In the genomic region with DNA sequence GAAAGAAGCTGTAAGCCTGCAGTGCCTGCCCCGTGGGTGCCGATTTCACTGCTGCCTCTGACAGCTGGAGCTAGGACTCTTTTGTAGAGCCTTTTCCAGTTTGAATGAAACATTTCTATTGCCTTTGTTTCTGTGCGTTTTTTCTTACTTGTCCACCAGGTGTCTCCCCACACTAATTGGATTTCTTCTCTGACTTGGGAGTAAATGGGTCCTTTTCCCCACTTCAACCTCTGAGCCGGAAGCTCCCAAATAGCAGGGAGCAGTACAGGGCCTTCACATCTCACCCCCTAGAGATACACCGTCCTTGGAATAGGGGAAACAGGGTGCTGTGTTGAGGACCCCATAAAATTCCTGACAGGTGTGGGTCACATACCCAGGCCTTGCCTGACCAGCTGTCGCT, we compare ENCODE assay signal across 8 mouse cellular contexts. TPM values are rescaled to one million over a fixed set of nuclear protein-coding genes. Genes with fewer than 3 reads are reported as not detected.
DNase-seq lines count a peak whose midpoint lies in the region; ATAC-seq and TF ChIP-seq lines count a peak whose summit lies in the region.

No protein-coding gene starts in this region.

- H3K27ac ChIP-seq in forebrain, embryonic 16.5 days (ENCODE audit: low read length), result peak overlapping the region; percentile 53
- H3K27ac ChIP-seq in limb, embryonic 14.5 days (replicated peaks; ENCODE audit: low read depth, low read length), result peak overlapping the region; percentile 52; the same call in 1 of the 2 replicates
- H3K27ac ChIP-seq in stomach, postnatal 0 days (replicated peaks), result peak overlapping the region; percentile 76

- no peak overlapping the region for H3K4me3 ChIP-seq in E14TG2a.4 (replicated peaks; ENCODE audit: low read length)
- H3K4me3 ChIP-seq in forebrain, embryonic 16.5 days (replicated peaks; ENCODE audit: low read length), result no peak overlapping the region
- no peak overlapping the region for H3K4me3 ChIP-seq in limb, embryonic 14.5 days (replicated peaks; ENCODE audit: low read length)
- no peak overlapping the region for H3K4me3 ChIP-seq in stomach, postnatal 0 days (ENCODE audit: low read depth, low read length)

- peak; percentile 59 for DNase-seq in CD4-positive, CD25-positive, alpha-beta regulatory T cell, adult 2 months (ENCODE audit: low read depth, low spot score)
- DNase-seq in limb, embryonic 14.5 days (ENCODE audit: low spot score), result peak; percentile 60
- no peak for DNase-seq in stomach, postnatal 0 days (ENCODE audit: low spot score)
- no peak for DNase-seq in left cerebral cortex, postnatal 10 days (ENCODE audit: extremely low spot score in 1 of 2, low spot score in 2 of 2)
- DNase-seq in natural killer cell, adult 2 months (ENCODE audit: low spot score in 2 of 2), result no peak

- no peak overlapping the region for H3K4me2 ChIP-seq in forebrain, embryonic 16.5 days (ENCODE audit: low read length)
- no peak overlapping the region for H3K4me2 ChIP-seq in limb, embryonic 14.5 days (replicated peaks; ENCODE audit: low read depth, low read length, severe bottlenecking)
- no peak overlapping the region for H3K4me2 ChIP-seq in stomach, postnatal 0 days (replicated peaks; ENCODE audit: low read depth)

- peaks cover 58% of the 10 kb centered on the region for H3K36me3 ChIP-seq in E14TG2a.4 (ENCODE audit: insufficient read depth, low read length)
- H3K36me3 ChIP-seq in forebrain, embryonic 16.5 days (ENCODE audit: control insufficient read depth, insufficient read depth), result peaks cover 12% of the 10 kb centered on the region
- peaks cover 26% of the 10 kb centered on the region for H3K36me3 ChIP-seq in limb, embryonic 14.5 days (ENCODE audit: control insufficient read depth, insufficient read depth, low read length)
- H3K36me3 ChIP-seq in stomach, postnatal 0 days (ENCODE audit: control insufficient read depth, insufficient read depth, low read length), result peaks cover 3% of the 10 kb centered on the region; the same call in 1 of the 2 replicates

- H3K4me1 ChIP-seq in E14TG2a.4 (replicated peaks; ENCODE audit: low read depth, low read length), result peaks cover 85% of the 10 kb centered on the region
- peaks cover 33% of the 10 kb centered on the region for H3K4me1 ChIP-seq in forebrain, embryonic 16.5 days (replicated peaks; ENCODE audit: control insufficient read depth, insufficient read depth, low read length)
- peaks cover 26% of the 10 kb centered on the region for H3K4me1 ChIP-seq in limb, embryonic 14.5 days (ENCODE audit: control insufficient read depth, insufficient read depth, low read length)
- peaks cover 5% of the 10 kb centered on the region; the same call in 1 of the 2 replicates for H3K4me1 ChIP-seq in stomach, postnatal 0 days (replicated peaks; ENCODE audit: control insufficient read depth, insufficient read depth)

- TF ChIP-seq EP300 in stomach, postnatal 0 days (optimal IDR thresholded peaks at IDR 0.05), result no peak

- H3K9me3 ChIP-seq in E14TG2a.4 (ENCODE audit: low read length), result no peaks in the 10 kb centered on the region
- H3K9me3 ChIP-seq in forebrain, embryonic 16.5 days (ENCODE audit: control insufficient read depth, low read length), result no peaks in the 10 kb centered on the region
- no peaks in the 10 kb centered on the region for H3K9me3 ChIP-seq in limb, embryonic 14.5 days (ENCODE audit: control insufficient read depth, low read length)
- H3K9me3 ChIP-seq in stomach, postnatal 0 days (ENCODE audit: control insufficient read depth, low read length), result no peaks in the 10 kb centered on the region

- intact Hi-C loops in left cerebral cortex, postnatal 10 days (cut with DNase I), result no loop called here

- 25% methylated on average over 6 of the region's 6 CpGs for WGBS in forebrain, embryonic 16.5 days
- 30% methylated on average over 6 of the region's 6 CpGs for WGBS in limb, embryonic 14.5 days
- 29% methylated on average over 6 of the region's 6 CpGs for WGBS in stomach, postnatal 0 days

- TF ChIP-seq CTCF in E14TG2a.4 (conservative IDR thresholded peaks at IDR 0.05; ENCODE audit: low read length), result peak; percentile 45
- TF ChIP-seq CTCF in stomach, postnatal 0 days (IDR thresholded peaks at IDR 0.05; ENCODE audit: low read depth), result peak; percentile 83

- no peak for TF ChIP-seq POLR2A in limb, embryonic 14.5 days (IDR thresholded peaks at IDR 0.05; ENCODE audit: borderline replicate concordance, extremely low read depth, insufficient read depth, insufficient read length)

- ATAC-seq in CD4-positive, CD25-positive, alpha-beta regulatory T cell, adult 4 months, result no peak
- ATAC-seq in forebrain, embryonic 16.5 days, result no peak
- ATAC-seq in limb, embryonic 14.5 days (ENCODE audit: low FRiP score, low read depth), result no peak
- no peak for ATAC-seq in stomach, postnatal 0 days (ENCODE audit: low FRiP score, low TSS enrichment)

- no peaks in the 10 kb centered on the region; the same call in 1 of the 2 replicates for H3K27me3 ChIP-seq in E14TG2a.4 (ENCODE audit: insufficient read depth, low read length)
- H3K27me3 ChIP-seq in forebrain, embryonic 16.5 days (replicated peaks; ENCODE audit: control insufficient read depth, insufficient read depth, low read length), result no peaks in the 10 kb centered on the region
- H3K27me3 ChIP-seq in limb, embryonic 14.5 days (ENCODE audit: control insufficient read depth, insufficient read depth, low read length), result no peaks in the 10 kb centered on the region
- H3K27me3 ChIP-seq in stomach, postnatal 0 days (ENCODE audit: control insufficient read depth, insufficient read depth, low read length), result no peaks in the 10 kb centered on the region

- peak overlapping the region; percentile 34; the same call in 1 of the 2 replicates for H3K9ac ChIP-seq in forebrain, embryonic 16.5 days (replicated peaks; ENCODE audit: low read depth, low read length)
- H3K9ac ChIP-seq in limb, embryonic 14.5 days (ENCODE audit: low read depth, low read length, severe bottlenecking), result no peak overlapping the region
- no peak overlapping the region for H3K9ac ChIP-seq in stomach, postnatal 0 days (ENCODE audit: low read length)

RNA-seq across cellular contexts. Expression of a gene that starts 1.6 kb away (rescaled TPM):
- polyA plus RNA-seq in CD4-positive, CD25-positive, alpha-beta regulatory T cell, adult 4 months (2017; shearing (Covaris generic)), result 1 to 10 TPM in 1 of 2 experiments, under 1 TPM in 1; 0.54 to 1.6 TPM
- polyA plus RNA-seq in forebrain, embryonic 16.5 days (2015; fragmentation: Nextera tagmentation; extraction: Ambion mirVana), result 18.2 and 19.5 TPM in 2 replicates
- 87.0 and 123 TPM in 2 replicates for polyA plus RNA-seq in limb, embryonic 14.5 days (2012; rRNA removed)
- polyA plus RNA-seq in limb, embryonic 14.5 days (2014; fragmentation: Nextera tagmentation; extraction: Ambion mirVana), result 64.7 and 75.6 TPM in 2 replicates
- 40.1 and 45.0 TPM in 2 replicates for polyA plus RNA-seq in stomach, postnatal 0 days (2015; fragmentation: Nextera tagmentation; extraction: Ambion mirVana)
- 10 to 100 TPM; 24.5 to 25.6 TPM for total RNA-seq in left cerebral cortex, postnatal 10 days (2021)

RNA-seq across cellular contexts. Expression of a gene that starts 6.4 kb away (rescaled TPM):
- 10 to 100 TPM; 45.8 to 63.1 TPM for polyA plus RNA-seq in CD4-positive, CD25-positive, alpha-beta regulatory T cell, adult 4 months (2017; shearing (Covaris generic))
- polyA plus RNA-seq in forebrain, embryonic 16.5 days (2015; fragmentation: Nextera tagmentation; extraction: Ambion mirVana), result 76.9 and 81.8 TPM in 2 replicates
- polyA plus RNA-seq in limb, embryonic 14.5 days (2012; rRNA removed), result 67.6 and 78.9 TPM in 2 replicates
- 55.0 and 61.3 TPM in 2 replicates for polyA plus RNA-seq in limb, embryonic 14.5 days (2014; fragmentation: Nextera tagmentation; extraction: Ambion mirVana)
- polyA plus RNA-seq in stomach, postnatal 0 days (2015; fragmentation: Nextera tagmentation; extraction: Ambion mirVana), result 67.2 and 67.3 TPM in 2 replicates
- total RNA-seq in left cerebral cortex, postnatal 10 days (2021), result 10 to 100 TPM; 48.1 to 50.1 TPM

RNA-seq across cellular contexts. Expression of a gene that starts 7.2 kb away (rescaled TPM):
- polyA plus RNA-seq in CD4-positive, CD25-positive, alpha-beta regulatory T cell, adult 4 months (2017; shearing (Covaris generic)), result 10 to 100 TPM in 1 of 2 experiments, 1 to 10 TPM in 1; 8.6 to 20.3 TPM
- 24.6 and 25.5 TPM in 2 replicates for polyA plus RNA-seq in forebrain, embryonic 16.5 days (2015; fragmentation: Nextera tagmentation; extraction: Ambion mirVana)
- polyA plus RNA-seq in limb, embryonic 14.5 days (2012; rRNA removed), result 13.6 and 15.9 TPM in 2 replicates
- polyA plus RNA-seq in limb, embryonic 14.5 days (2014; fragmentation: Nextera tagmentation; extraction: Ambion mirVana), result 12.5 and 13.3 TPM in 2 replicates
- 7.9 and 8.5 TPM in 2 replicates for polyA plus RNA-seq in stomach, postnatal 0 days (2015; fragmentation: Nextera tagmentation; extraction: Ambion mirVana)
- 10 to 100 TPM; 11.7 to 12.2 TPM for total RNA-seq in left cerebral cortex, postnatal 10 days (2021)

RNA-seq across cellular contexts. Expression of a gene that starts 23.7 kb away (rescaled TPM):
- under 1 TPM; 0.14 to 0.31 TPM for polyA plus RNA-seq in CD4-positive, CD25-positive, alpha-beta regulatory T cell, adult 4 months (2017; shearing (Covaris generic))
- polyA plus RNA-seq in forebrain, embryonic 16.5 days (2015; fragmentation: Nextera tagmentation; extraction: Ambion mirVana), result 12.3 and 15.8 TPM in 2 replicates
- polyA plus RNA-seq in limb, embryonic 14.5 days (2012; rRNA removed), result 61.3 and 79.8 TPM in 2 replicates
- polyA plus RNA-seq in limb, embryonic 14.5 days (2014; fragmentation: Nextera tagmentation; extraction: Ambion mirVana), result 5.4 and 7.3 TPM in 2 replicates
- 1.4 and 1.8 TPM in 2 replicates for polyA plus RNA-seq in stomach, postnatal 0 days (2015; fragmentation: Nextera tagmentation; extraction: Ambion mirVana)
- 10 to 100 TPM; 59.6 to 62.9 TPM for total RNA-seq in left cerebral cortex, postnatal 10 days (2021)

RNA-seq across cellular contexts. Expression of a gene that starts 32.9 kb away (rescaled TPM):
- not detected for polyA plus RNA-seq in CD4-positive, CD25-positive, alpha-beta regulatory T cell, adult 4 months (2017; shearing (Covaris generic))
- polyA plus RNA-seq in forebrain, embryonic 16.5 days (2015; fragmentation: Nextera tagmentation; extraction: Ambion mirVana), result 1.9 and 2.7 TPM in 2 replicates
- polyA plus RNA-seq in limb, embryonic 14.5 days (2012; rRNA removed), result 0.85 and 0.99 TPM in 2 replicates
- 0.26 and 0.47 TPM in 2 replicates for polyA plus RNA-seq in limb, embryonic 14.5 days (2014; fragmentation: Nextera tagmentation; extraction: Ambion mirVana)
- polyA plus RNA-seq in stomach, postnatal 0 days (2015; fragmentation: Nextera tagmentation; extraction: Ambion mirVana), result 0.33 TPM in 2 replicates
- 1 to 10 TPM; 4.1 to 4.7 TPM for total RNA-seq in left cerebral cortex, postnatal 10 days (2021)

Comparison
In these comparisons a context has a peak if more than half of its experiments do, and no peak if none do; other contexts are left out.
1. DNase-seq: peak in CD4-positive, CD25-positive, alpha-beta regulatory T cell, adult 2 months (single experiment) and limb, embryonic 14.5 days (single experiment); none in stomach, postnatal 0 days (single experiment), left cerebral cortex, postnatal 10 days (0 of 2) and natural killer cell, adult 2 months (0 of 2).
2. Peak in every context shown above with its lines, with median percentiles within 50 percentile points of each other: H3K27ac ChIP-seq.